Mouse (Mus musculus) embryo, embryonic 9.5 days (tissue): ENCODE measurements at regions not wholly inside any gene's neighbourhood (a gene's known extent, or its start where the extent isn't known, plus 50 kb on each side); places are given as distances from the start of the nearest gene placed in this dataset.

Experiments
- DNase-seq: peaks from one replicate; pipeline ENCODE4 v3.0.0-alpha.2; 2017; ENCODE audit errors: extremely low spot score

GRCm38 (mm10) chr7:136515376-136515775, 379.0 kb upstream of the Mgmt start:
- DNase-seq, result no peak

DNA sequence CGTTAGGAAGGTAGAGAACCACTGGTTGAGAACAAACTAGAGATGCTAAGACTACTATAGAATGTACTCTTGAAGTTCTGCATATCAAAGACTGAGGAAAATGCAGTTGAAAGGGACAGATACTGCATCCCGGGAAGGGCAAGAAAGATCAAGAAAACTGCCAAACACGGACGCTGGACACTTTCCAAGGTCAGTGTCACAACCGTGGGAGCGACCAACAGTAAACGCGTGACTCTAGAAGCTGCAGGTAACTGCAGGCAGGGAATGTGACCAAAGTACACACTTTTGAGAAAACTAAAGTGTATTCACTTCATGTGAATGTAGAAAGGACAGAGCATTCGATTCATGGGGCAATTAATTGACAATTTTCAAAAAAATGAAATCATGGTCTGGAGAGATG, 368.6 kb upstream of the Mgmt start:
- DNase-seq, result no peak

DNA sequence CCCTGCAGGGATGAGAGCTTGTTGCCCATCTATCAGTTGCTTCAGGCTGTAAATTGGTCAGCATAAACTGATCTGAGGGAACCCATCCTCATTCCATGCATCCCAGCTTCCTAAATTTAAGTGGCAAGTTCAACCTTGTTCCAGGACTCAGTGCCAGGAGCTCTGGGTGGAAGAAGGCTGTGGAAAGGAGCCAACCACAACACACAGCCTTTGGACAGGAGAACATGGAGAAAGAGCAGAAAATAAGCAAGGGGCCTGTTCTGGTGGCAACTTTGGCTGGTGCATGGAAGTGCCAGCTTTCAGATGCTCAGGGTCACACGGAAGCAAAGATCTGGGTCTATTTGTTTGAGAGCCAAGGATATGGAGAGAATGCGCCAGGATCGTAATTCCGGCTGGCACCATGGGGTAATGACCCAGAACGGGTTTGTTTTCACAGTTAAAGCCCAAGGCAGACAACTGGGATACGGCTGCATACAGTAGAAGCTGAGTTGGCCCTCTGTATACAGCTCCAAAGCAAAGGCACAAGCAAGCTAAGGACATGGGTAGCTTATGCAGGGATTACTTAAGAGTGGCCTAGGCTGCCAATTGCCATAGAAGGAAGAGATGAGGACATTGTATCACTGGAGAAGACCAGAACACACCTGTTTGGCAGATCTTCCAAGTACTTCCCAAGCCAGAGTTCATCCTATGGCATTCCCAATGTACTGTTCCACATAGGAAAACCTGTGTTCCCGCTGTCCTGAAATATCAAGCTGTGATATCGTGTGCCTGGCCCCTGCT, 364.2 kb upstream of the Mgmt start:
- no peak for DNase-seq

GRCm38 (mm10) chr7:136531301-136531700, 363.1 kb upstream of the Mgmt start:
- DNase-seq, result no peak

DNA sequence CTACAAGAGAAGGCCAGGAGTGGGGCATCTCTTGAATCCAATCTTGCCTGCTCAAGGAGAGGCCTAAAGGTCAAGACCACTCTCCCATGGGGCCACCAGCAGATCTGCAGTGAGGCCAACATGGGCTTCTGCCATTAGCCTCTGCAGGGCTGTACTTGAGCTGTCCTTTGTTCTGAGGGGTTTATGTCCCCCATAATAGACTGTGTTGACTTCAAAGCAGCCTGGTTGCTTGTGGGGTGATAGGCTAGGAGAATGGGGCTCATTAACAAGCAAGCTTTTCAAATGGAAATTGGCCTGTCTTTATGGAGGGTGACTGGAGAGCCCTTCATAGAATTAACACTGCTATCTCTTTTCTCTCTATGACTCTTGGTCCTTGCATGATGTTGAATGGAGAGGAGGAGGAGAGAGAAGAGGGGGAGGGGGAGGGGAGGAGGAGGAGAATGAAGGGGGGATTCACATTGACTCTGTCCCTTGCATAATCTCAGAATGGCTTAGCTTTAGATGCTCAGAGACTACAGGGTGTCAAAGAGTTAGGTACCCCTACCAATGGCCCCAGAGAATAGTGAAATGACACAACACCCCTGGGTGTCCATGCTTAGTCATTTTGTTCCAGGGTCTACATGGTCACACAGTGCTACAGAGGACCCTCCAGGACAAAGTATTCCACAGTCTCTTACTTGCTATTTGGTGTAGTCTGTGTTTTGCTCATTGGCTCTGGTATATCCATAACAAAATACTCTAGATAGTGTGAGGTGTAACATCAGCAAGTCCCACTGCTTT, 352.3 kb upstream of the Mgmt start:
- peak; percentile 25 for DNase-seq

- no peak for DNase-seq
These were observed 351.5 kb upstream of the Mgmt start for GRCm38 (mm10) chr7:136542896-136543295.

- no peak for DNase-seq
These were observed 346.6 kb upstream of the Mgmt start for GRCm38 (mm10) chr7:136547837-136548236.

- no peak for DNase-seq
These were observed 338.0 kb upstream of the Mgmt start for GRCm38 (mm10) chr7:136556436-136556835.

DNA sequence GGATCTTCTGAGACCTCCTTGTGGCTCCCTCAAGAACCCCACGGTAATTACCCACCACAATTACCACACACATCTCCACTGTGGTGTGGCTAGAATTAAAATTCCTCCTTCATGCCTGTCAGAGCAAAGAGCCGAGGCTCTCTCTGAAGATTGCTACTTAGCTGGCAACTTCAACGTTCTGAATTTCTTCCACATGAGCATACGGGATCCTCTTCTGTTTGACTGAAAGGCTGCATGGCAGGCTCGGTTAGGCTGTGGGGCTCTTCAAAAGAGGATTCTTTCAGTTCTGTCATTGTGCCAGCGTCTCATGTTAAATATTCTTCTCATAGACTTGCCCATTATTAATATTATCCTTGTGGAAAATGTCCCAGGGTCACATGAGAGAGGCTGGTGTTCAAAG, 334.9 kb upstream of the Mgmt start:
- DNase-seq, result no peak

DNA sequence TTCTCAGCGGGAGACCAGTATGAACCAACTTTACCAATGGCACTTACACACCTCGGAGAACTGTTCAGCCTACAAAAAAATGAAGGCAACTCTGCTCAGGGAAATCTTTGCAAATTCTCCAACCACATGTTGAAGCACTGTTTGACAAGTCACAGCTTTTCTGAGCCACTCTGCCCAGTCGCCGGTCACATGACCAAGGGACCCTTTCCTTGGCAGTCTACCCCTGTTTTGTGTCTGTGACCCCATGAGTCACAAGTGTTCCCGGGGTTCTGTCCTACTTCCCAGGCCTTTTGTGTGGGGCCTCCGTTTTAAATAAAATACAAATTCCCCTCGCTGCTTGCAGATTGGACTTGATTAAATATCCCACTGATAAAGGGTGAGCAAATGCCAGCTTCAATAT, 323.5 kb upstream of the Mgmt start:
- DNase-seq, result no peak

DNA sequence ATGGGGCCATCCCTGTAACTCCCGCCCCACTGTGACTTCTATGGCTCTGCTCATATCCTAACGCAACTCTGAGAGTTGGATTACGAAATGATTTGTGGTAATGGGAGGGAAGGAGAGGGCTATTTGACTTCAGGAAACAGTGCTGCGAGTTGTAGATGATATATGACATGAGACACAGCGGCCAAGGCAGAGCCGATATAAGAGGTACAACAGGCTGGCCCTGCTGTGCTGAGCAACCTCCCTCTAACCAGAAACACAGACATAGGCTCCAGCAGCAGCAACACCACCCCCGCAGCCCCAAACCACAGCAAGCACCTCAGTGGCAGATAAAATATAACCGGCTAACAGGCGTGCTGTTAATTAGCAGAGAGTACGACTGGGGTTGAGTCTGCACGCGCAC, 312.5 kb upstream of the Mgmt start:
- DNase-seq, result no peak

DNA sequence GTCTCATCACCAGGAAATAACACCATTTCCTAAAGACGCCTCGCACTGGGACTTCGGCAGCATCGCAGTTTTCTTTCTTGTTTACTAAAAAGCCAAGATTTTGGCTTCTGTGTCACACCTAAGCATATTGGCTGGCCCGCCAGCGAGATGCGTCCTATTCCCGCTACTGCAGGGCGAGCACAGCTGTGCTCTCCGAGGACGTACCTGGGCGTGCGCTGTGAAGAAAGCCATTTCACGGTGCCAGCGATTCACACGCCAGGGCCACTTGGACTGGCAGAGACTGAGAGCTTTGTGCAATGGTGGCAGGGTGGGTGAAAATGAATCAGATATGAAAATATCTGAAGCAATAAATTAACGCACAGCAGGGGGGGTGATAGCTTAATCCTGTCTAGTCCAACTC, 310.1 kb upstream of the Mgmt start:
- no peak for DNase-seq

DNA sequence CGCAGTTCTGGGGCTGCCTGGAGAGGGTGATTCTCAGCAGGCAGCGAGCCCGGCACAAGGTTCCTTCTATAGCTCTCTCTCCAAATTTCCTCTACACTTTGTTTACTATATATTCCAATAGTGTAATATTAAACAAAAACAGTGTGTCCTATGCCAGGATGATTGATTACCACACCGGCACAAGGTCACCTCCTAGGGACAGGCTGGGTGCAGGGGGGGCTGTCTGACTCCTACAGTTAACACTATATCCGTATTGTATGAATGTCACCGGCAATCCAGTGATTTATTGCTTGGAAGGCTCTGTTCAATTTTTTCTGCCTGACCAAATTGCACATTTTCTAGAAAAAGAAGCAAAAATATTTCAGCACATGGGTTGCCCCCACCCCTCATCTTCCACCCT, 305.9 kb upstream of the Mgmt start:
- no peak for DNase-seq

DNA sequence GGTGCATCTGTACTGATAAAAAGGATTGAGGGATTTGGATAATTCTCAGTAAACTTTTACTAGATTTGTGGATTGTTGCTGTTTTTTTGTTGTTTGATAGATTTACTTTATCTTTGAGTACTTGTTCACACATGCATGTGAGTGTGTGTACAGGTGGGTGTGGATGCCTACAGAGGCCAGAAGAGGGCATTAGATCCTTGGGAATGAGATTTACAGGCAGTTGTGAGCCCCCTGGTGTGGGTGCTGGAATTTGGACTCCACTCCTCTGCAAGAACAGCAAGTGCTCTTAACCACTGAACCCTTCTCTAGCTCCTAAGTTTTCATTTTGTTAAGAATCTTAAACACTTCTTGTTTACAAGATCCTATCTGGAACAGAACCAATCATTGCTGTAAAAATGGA, 303.5 kb upstream of the Mgmt start:
- no peak for DNase-seq

DNA sequence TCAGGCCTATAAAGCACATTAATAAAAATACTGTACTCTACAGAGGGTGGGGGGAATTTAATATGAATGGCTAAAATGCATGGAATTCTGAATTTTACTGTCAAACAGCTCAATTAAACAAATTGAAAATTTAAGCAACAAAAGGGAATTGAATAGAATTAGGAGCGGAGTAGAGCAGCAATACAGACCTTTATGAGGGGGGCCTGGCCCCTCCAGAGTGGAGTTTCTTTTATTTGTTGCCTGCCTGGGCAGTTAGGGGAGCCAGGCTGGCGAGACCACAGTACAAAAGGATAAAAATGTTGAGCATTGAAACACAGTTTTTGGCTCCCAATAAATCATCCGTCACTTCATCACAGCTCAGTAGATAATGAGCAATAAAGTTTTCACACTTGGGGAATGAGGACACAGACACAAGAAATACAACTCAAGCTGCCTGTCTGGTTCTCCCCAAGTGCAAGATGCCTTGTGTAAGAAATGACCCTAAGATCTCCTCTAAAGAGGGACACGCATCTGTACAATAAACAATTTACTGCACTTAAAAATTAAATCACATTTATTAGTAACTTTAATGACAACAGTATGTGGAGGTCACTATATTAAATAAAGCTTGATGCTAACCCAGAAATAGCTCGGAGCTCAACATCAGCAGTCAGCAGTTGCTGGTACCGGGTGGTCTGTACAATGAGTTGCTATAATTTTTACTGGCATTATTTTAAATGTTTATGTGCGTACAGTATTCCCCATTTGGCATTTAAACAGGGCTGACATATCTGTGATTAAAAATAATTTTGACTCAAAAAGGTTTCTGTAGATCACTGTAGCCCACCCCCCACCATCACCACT, 286.9 kb upstream of the Mgmt start:
- no peak for DNase-seq

DNA sequence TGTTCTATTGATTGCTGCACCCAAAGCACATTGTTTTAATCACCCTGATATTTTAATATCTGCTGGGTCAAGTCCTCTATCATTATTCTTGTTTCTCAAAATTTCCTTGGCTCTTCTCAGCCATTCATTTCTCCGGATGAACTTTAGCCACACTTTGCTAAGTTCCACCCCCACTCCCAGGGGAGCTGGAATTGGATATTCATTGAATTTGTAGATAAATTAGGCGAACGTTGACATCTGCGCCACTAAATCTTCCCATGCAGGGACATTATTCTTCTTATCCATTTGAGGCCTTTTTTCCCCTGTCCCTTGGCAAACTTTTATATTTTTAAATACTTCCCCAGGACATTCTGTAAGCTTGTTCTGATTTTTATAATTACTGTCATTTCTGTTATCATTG, 280.9 kb upstream of the Mgmt start:
- DNase-seq, result no peak

- DNase-seq, result no peak
These were observed 269.9 kb upstream of the Mgmt start for GRCm38 (mm10) chr7:136624496-136624895.

DNA sequence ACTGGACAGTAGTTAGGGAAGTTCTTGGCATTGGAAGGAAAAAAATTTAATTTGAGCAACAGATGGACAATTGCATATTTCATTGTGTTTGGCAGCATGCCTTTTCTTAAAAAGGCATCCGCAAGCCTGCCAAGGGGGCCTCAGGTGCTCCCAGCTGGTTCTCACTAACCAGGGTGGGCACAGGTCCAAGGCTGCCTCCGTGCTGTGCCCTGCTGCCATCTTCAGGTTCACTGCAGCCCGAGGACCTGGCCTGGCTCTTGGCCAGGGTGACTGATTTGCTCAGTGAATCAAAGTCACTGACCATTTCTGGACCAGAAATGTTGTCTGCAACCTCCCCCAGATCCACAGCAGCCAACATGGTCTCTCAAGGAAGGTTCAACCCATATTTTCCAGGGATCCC, 263.3 kb upstream of the Mgmt start:
- DNase-seq, result no peak

- peak; percentile 40 for DNase-seq
These were observed 254.3 kb upstream of the Mgmt start for GRCm38 (mm10) chr7:136640160-136640559.

- no peak for DNase-seq
These were observed 253.6 kb upstream of the Mgmt start for GRCm38 (mm10) chr7:136640771-136641170.

DNA sequence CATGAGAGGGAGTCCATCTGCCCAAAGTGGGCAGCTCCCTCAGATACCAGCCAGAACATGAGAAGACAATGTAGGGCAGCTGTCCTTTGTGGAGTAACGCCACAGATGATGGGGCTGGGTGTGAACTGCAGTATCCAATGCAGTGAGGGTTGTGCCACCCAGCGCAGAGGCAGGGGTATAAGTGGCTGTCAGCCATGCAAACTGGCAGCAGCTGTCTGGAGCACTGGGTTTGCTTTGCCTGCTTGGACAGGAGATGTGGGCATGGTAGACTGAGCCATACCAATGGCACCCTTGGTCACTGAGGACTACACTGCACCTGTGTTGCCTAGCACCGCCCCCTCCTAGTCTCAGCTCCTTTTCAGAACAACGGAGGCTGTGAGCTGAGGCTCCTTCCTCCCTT, 244.6 kb upstream of the Mgmt start:
- DNase-seq, result no peak

GRCm38 (mm10) chr7:136659930-136660329, 234.5 kb upstream of the Mgmt start:
- DNase-seq, result peak; percentile 17
